Mouse (Mus musculus): ENCODE measurements around the gene Gm47283.
"Not testable (repeated sequence)": the region's sequence is repeated elsewhere in the genome, so short reads cannot be mapped to it uniquely, and the experiment has no call there.

Gene Gm47283

DNA sequence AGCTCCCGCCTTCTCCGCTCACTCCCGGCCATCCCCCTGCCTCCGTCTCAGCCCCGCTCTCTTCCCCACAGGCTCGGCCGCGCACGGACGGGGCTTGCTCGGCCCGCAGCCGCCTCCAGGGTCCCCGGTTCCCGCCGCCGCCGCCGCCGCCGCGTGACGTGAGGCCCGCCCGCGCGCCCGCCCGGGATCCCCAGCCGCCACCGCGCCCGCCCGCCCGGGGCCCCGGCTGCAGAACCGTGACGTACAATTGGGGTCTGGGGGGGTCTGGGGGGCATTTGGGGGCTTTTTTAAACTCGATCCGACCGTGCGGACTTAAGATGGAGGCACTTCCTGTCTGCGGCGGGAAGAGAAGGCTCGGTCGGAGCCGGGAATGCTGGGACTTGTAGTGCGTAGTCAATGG lies at the start of gene Gm47283:
Gm47283 (plus strand) TSS at position 301 of the 400 bp plus-strand sequence.
- DNase-seq (ENCODE audit: low spot score in 2 of 2), result not testable (repeated sequence)

DNA sequence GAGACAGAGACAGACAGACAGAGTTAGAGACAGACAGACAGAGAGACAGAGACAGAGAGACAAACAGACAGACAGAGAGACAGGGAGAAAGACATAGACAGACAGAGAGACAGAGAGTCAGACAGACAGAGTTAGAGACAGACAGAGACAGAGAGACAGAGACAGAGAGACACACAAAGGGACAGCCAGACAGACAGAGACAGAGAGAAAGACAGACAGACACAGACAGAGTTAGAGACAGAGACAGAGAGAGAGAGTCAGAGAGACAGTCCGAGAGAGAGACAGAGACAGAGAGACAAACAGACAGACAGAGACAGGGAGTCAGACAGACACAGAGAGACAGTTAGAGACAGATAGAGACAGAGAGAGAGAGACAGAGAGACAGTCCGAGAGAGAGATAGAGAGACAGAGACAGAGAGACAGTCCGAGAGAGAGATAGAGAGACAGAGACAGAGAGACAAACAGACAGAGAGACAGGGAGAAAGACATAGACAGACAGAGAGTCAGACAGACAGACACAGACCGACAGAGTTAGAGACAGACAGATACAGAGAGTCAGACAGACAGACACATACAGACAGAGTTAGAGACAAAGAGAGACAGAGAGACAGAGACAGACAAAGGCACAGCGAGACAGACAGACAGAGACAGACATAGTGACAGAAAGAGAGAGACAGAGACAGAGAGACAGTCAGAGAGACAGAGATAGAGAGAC lies 49.2 kb upstream of the Gm47283 start:
- DNase-seq (ENCODE audit: low spot score in 2 of 2), result not testable (repeated sequence)

- not testable (repeated sequence) for DNase-seq (ENCODE audit: low spot score in 2 of 2)
These were observed 48.1 kb upstream of the Gm47283 start for GRCm38 (mm10) chrY:90736217-90737000.

GRCm38 (mm10) chrY:90737606-90738430 lies 46.7 kb upstream of the Gm47283 start:
- DNase-seq (ENCODE audit: low spot score in 2 of 2), result no peak

DNA sequence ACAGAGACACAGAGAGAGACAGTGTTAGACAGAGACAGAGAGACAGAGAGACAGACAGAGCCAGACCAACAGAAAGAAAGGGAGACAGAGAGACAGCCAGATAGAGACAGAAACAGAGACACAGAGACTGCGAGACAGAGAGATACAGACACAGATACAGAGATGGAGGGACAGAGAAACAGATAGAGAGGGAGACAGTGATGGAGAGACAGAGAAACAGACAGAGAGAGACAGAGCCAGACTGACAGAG lies 46.2 kb upstream of the Gm47283 start:
- DNase-seq (ENCODE audit: low spot score in 2 of 2), result no peak

- peak; percentile 49 to 58 for DNase-seq (ENCODE audit: low spot score in 2 of 2)
These were observed 45.6 kb upstream of the Gm47283 start for GRCm38 (mm10) chrY:90738841-90739530.

DNA sequence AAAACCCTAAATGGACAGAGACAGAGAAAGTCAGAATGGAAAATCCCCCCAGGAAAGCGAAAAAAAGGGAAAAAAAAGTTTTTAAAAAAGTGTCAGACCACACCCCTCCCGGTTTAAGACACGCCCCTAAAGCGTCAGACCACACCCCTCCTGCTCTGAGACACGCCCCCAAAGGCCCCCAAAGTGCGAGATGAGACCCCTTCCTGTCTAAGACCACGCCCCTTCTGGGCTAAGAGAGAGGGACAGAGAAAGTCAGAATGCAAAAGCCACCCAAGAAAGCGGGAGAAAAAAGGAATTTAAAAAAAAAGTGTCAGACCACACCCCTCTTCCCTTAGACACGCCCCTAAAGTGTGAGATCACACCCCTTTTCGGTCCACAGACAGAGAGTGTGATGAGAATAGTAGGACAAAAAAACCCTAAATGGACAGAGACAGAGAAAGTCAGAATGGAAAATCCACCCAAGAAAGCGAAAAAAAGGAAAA lies 45.0 kb upstream of the Gm47283 start:
- peak; percentile 42 to 44 for DNase-seq (ENCODE audit: low spot score in 2 of 2)

DNA sequence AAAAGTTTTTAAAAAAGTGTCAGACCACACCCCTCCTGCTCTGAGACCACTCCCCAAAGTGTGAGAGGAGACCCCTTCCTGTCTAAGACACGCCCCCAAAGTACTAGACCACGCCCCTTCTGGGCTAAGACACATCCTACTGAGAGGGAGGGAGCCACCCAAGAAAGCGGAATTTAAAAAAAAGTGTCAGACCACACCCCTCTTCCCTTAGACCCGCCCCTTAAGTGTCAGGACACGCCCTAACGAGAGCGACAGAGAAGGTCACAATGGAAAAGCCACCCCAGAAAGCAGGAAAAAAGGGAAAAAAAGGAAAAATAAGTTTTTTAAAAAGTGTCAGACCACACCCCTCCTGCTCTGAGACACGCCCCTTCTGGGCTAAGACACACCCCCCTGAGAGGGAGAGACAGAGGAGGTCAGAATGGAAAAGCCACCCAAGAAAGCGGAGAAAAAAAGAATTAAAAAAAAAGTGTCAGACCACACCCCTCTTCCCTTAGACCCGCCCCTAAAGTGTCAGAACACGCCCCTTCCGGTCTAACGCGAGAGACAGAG lies 44.5 kb upstream of the Gm47283 start:
- peak; percentile 38 to 58 for DNase-seq (ENCODE audit: low spot score in 2 of 2)

DNA sequence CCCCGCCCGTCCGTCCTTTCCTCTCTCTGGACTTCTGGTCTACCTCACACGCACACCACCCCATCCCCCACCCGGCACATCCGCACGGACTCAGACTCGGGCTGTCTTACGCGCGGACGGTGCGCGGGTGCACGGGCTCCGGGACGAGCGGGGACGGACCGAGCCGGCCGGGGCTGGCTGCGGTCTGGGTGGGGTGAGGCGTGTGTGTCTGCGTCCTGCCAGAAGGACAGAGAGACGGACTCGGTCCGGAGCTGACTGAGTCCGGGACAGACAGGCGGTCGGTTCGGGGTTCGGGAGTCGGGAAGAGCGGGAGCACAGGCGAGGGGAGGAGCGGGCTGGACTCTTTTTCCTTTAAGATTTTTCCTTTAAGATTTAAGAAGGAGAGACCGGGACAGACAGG lies 43.5 kb upstream of the Gm47283 start:
- DNase-seq (ENCODE audit: low spot score in 2 of 2), result peak; percentile 2 to 24

GRCm38 (mm10) chrY:90741452-90742260 lies 42.9 kb upstream of the Gm47283 start:
- DNase-seq (ENCODE audit: low spot score in 2 of 2), result peak in 1 of 2 experiments; percentile 47

- DNase-seq (ENCODE audit: low spot score in 2 of 2), result peak in 1 of 2 experiments; percentile 20
These were observed 42.1 kb upstream of the Gm47283 start for GRCm38 (mm10) chrY:90742261-90743052.

- peak in 1 of 2 experiments; percentile 33 for DNase-seq (ENCODE audit: low spot score in 2 of 2)
These were observed 41.3 kb upstream of the Gm47283 start for GRCm38 (mm10) chrY:90743053-90743810.

GRCm38 (mm10) chrY:90743811-90744220 lies 40.7 kb upstream of the Gm47283 start:
- no peak for DNase-seq (ENCODE audit: low spot score in 2 of 2)

DNA sequence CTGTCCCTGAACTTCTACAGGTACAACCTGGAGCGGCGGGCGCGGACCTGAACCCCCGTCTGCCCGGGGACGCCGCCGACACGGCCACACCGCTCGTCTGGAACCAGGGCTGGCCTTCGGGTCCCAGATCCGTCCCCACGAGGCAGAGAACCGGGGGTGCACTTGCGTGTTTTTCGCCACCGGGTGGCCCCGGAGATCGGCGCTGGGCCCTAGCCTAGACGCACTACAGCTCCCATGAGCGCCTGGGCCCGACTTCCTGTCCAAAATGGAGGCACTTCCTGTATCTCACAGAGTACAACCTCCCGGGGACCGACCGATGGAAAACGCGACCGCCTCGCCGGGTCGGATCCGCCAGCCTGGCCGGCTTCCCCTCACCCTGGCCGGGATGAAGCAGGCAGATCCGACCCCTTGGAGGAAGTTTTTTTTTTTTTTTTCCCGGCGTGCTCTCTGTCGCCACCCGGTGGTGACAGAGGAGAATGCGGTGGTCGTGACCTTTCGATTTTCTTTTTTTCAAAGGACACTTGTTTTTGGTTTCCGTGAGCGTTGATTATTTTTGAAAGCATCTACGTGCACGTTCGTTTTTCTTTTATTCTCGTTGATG lies 40.1 kb upstream of the Gm47283 start:
- peak; percentile 66 to 93 for DNase-seq (ENCODE audit: low spot score in 2 of 2)

GRCm38 (mm10) chrY:90745256-90745655 lies 39.3 kb upstream of the Gm47283 start:
- not testable (repeated sequence) for DNase-seq (ENCODE audit: low spot score in 2 of 2)

- not testable (repeated sequence) for DNase-seq (ENCODE audit: low spot score in 2 of 2)
These were observed 29.8 kb upstream of the Gm47283 start, which contains the start of gene Gm21860 for GRCm38 (mm10) chrY:90754721-90755120. Gene Gm21860, minus strand, starts transcription at chrY:90754821.

GRCm38 (mm10) chrY:90839077-90839476 lies 54.5 kb downstream of the Gm47283 start, which contains the start of gene Gm21748:
Gene Gm21748, minus strand, starts transcription at chrY:90839177.
- DNase-seq (ENCODE audit: low spot score in 2 of 2), result not testable (repeated sequence)

Data from spleen, postnatal 14 days (tissue).